Mouse (Mus musculus): ENCODE measurements around the gene Paics. TPM values are rescaled to one million over a fixed set of nuclear protein-coding genes. Genes with fewer than 3 reads are reported as not detected.
"Not testable (repeated sequence)": the region's sequence is repeated elsewhere in the genome, so short reads cannot be mapped to it uniquely, and the experiment has no call there.

The Paics gene
- polyA plus RNA-seq, 1 experiment from 2014 or later, result 276 TPM

- Histone ChIP-seq H3K4me2 (ENCODE audit: low read length) (no peak overlapping the region), H3K36me3 (ENCODE audit: control insufficient read depth, insufficient read depth, low read length) (peaks cover 67% of the 10 kb centered on the region), H3K9ac (ENCODE audit: low read length) (no peak overlapping the region), H3K4me1 (ENCODE audit: control insufficient read depth, insufficient read depth, low read length) (no peaks in the 10 kb centered on the region), H3K4me3 (ENCODE audit: low read depth, low read length) (no peak overlapping the region), H3K27me3 (replicated peaks; ENCODE audit: control insufficient read depth, insufficient read depth, low read length) (no peaks in the 10 kb centered on the region), H3K9me3 (replicated peaks; ENCODE audit: control insufficient read depth, low read length) (no peaks in the 10 kb centered on the region), H3K27ac (ENCODE audit: low read depth, low read length) (no peak overlapping the region)
- no peak for DNase-seq (ENCODE audit: low spot score)
- ATAC-seq, result no peak
- 92% methylated on average over 1 of the region's 1 CpGs for WGBS
Measured at GRCm38 (mm10) chr5:76957954-76958353, 6.8 kb downstream of the Paics start.

- no peaks in the 10 kb centered on the region for H3K4me1 ChIP-seq (ENCODE audit: control insufficient read depth, insufficient read depth, low read length)
- H3K9me3 ChIP-seq (replicated peaks; ENCODE audit: control insufficient read depth, low read length), result no peaks in the 10 kb centered on the region
- no peak overlapping the region for H3K27ac ChIP-seq (ENCODE audit: low read depth, low read length)
- H3K9ac ChIP-seq (ENCODE audit: low read length), result no peak overlapping the region
- no peak overlapping the region for H3K4me3 ChIP-seq (ENCODE audit: low read depth, low read length)
- ATAC-seq (no peak), DNase-seq (ENCODE audit: low spot score) (no peak)
- H3K4me2 ChIP-seq (ENCODE audit: low read length), result no peak overlapping the region
- no peaks in the 10 kb centered on the region for H3K27me3 ChIP-seq (replicated peaks; ENCODE audit: control insufficient read depth, insufficient read depth, low read length)
- 82% methylated on average over 5 of the region's 5 CpGs for WGBS
- peaks cover 79% of the 10 kb centered on the region for H3K36me3 ChIP-seq (ENCODE audit: control insufficient read depth, insufficient read depth, low read length)
Measured at GRCm38 (mm10) chr5:76959587-76959986, 8.5 kb downstream of the Paics start.

GRCm38 (mm10) chr5:76962545-76962944 is 11.4 kb downstream of the Paics start:
- Histone ChIP-seq H3K4me1 (ENCODE audit: control insufficient read depth, insufficient read depth, low read length) (no peaks in the 10 kb centered on the region), H3K9ac (ENCODE audit: low read length) (no peak overlapping the region), H3K4me2 (ENCODE audit: low read length) (no peak overlapping the region), H3K36me3 (ENCODE audit: control insufficient read depth, insufficient read depth, low read length) (peaks cover 87% of the 10 kb centered on the region), H3K27ac (ENCODE audit: low read depth, low read length) (no peak overlapping the region), H3K4me3 (ENCODE audit: low read depth, low read length) (no peak overlapping the region), H3K27me3 (replicated peaks; ENCODE audit: control insufficient read depth, insufficient read depth, low read length) (no peaks in the 10 kb centered on the region), H3K9me3 (replicated peaks; ENCODE audit: control insufficient read depth, low read length) (no peaks in the 10 kb centered on the region)
- ATAC-seq (no peak), DNase-seq (ENCODE audit: low spot score) (no peak)
- 88% methylated on average over 11 of the region's 11 CpGs for WGBS

GRCm38 (mm10) chr5:76964651-76965050 is 13.5 kb downstream of the Paics start:
- DNase-seq (ENCODE audit: low spot score) (no peak), ATAC-seq (no peak)
- H3K27me3 ChIP-seq (replicated peaks; ENCODE audit: control insufficient read depth, insufficient read depth, low read length), result no peaks in the 10 kb centered on the region
- H3K27ac ChIP-seq (ENCODE audit: low read depth, low read length), result no peak overlapping the region
- no peak overlapping the region for H3K4me2 ChIP-seq (ENCODE audit: low read length)
- peaks cover 88% of the 10 kb centered on the region for H3K36me3 ChIP-seq (ENCODE audit: control insufficient read depth, insufficient read depth, low read length)
- H3K4me3 ChIP-seq (ENCODE audit: low read depth, low read length), result no peak overlapping the region
- H3K9ac ChIP-seq (ENCODE audit: low read length), result no peak overlapping the region
- H3K4me1 ChIP-seq (ENCODE audit: control insufficient read depth, insufficient read depth, low read length), result no peaks in the 10 kb centered on the region
- H3K9me3 ChIP-seq (replicated peaks; ENCODE audit: control insufficient read depth, low read length), result no peaks in the 10 kb centered on the region
- 88% methylated on average over 3 of the region's 3 CpGs for WGBS

- Histone ChIP-seq H3K9ac (ENCODE audit: low read length) (no peak overlapping the region), H3K27ac (ENCODE audit: low read depth, low read length) (no peak overlapping the region), H3K4me2 (ENCODE audit: low read length) (no peak overlapping the region), H3K4me1 (ENCODE audit: control insufficient read depth, insufficient read depth, low read length) (peaks cover 6% of the 10 kb centered on the region), H3K27me3 (replicated peaks; ENCODE audit: control insufficient read depth, insufficient read depth, low read length) (no peaks in the 10 kb centered on the region), H3K36me3 (ENCODE audit: control insufficient read depth, insufficient read depth, low read length) (peaks cover 51% of the 10 kb centered on the region), H3K4me3 (ENCODE audit: low read depth, low read length) (no peak overlapping the region), H3K9me3 (replicated peaks; ENCODE audit: control insufficient read depth, low read length) (no peaks in the 10 kb centered on the region)
- ATAC-seq (no peak), DNase-seq (ENCODE audit: low spot score) (no peak)
- 71% methylated on average over 5 of the region's 5 CpGs for WGBS
Measured at GRCm38 (mm10) chr5:76969250-76969649, 18.1 kb downstream of the Paics start.

- not testable (repeated sequence) for H3K27me3 ChIP-seq (replicated peaks; ENCODE audit: control insufficient read depth, insufficient read depth, low read length); H3K9me3 ChIP-seq (replicated peaks; ENCODE audit: control insufficient read depth, low read length); ATAC-seq; H3K9ac ChIP-seq (ENCODE audit: low read length); H3K4me2 ChIP-seq (ENCODE audit: low read length); H3K4me3 ChIP-seq (ENCODE audit: low read depth, low read length); H3K27ac ChIP-seq (ENCODE audit: low read depth, low read length); DNase-seq (ENCODE audit: low spot score)
- Histone ChIP-seq H3K4me1 (ENCODE audit: control insufficient read depth, insufficient read depth, low read length) (peaks cover 13% of the 10 kb centered on the region), H3K36me3 (ENCODE audit: control insufficient read depth, insufficient read depth, low read length) (peaks cover 35% of the 10 kb centered on the region)
- WGBS, result 81% methylated on average over 1 of the region's 1 CpGs
Measured at GRCm38 (mm10) chr5:76971115-76971514, 20.0 kb downstream of the Paics start.

- H3K27ac ChIP-seq (ENCODE audit: low read depth, low read length), result no peak overlapping the region
- peak overlapping the region; percentile 83 for H3K9ac ChIP-seq (ENCODE audit: low read length)
- 74% methylated on average over 3 of the region's 3 CpGs for WGBS
- H3K9me3 ChIP-seq (replicated peaks; ENCODE audit: control insufficient read depth, low read length), result no peaks in the 10 kb centered on the region
- peaks cover 13% of the 10 kb centered on the region for H3K4me1 ChIP-seq (ENCODE audit: control insufficient read depth, insufficient read depth, low read length)
- no peaks in the 10 kb centered on the region for H3K27me3 ChIP-seq (replicated peaks; ENCODE audit: control insufficient read depth, insufficient read depth, low read length)
- H3K4me3 ChIP-seq (ENCODE audit: low read depth, low read length), result peak overlapping the region; percentile 90
- peaks cover 29% of the 10 kb centered on the region for H3K36me3 ChIP-seq (ENCODE audit: control insufficient read depth, insufficient read depth, low read length)
- DNase-seq (ENCODE audit: low spot score) (no peak), ATAC-seq (no peak)
- peak overlapping the region; percentile 94 for H3K4me2 ChIP-seq (ENCODE audit: low read length)
Measured at GRCm38 (mm10) chr5:76973488-76973887, 22.4 kb downstream of the Paics start.

- Histone ChIP-seq H3K27ac (ENCODE audit: low read depth, low read length) (no peak overlapping the region), H3K36me3 (ENCODE audit: control insufficient read depth, insufficient read depth, low read length) (peaks cover 28% of the 10 kb centered on the region), H3K4me2 (ENCODE audit: low read length) (peak overlapping the region; percentile 94), H3K27me3 (replicated peaks; ENCODE audit: control insufficient read depth, insufficient read depth, low read length) (no peaks in the 10 kb centered on the region), H3K4me1 (ENCODE audit: control insufficient read depth, insufficient read depth, low read length) (peaks cover 13% of the 10 kb centered on the region), H3K9me3 (replicated peaks; ENCODE audit: control insufficient read depth, low read length) (no peaks in the 10 kb centered on the region), H3K4me3 (ENCODE audit: low read depth, low read length) (peak overlapping the region; percentile 90), H3K9ac (ENCODE audit: low read length) (peak overlapping the region; percentile 83)
- 5% methylated on average over 17 of the region's 17 CpGs for WGBS
- ATAC-seq (peak; percentile 64; the same call in 1 of the 2 replicates), DNase-seq (ENCODE audit: low spot score) (no peak)
Measured at GRCm38 (mm10) chr5:76974207-76974553, 23.1 kb downstream of the Paics start.

GRCm38 (mm10) chr5:76974554-76975285 is 23.6 kb downstream of the Paics start, which contains the start of gene Srp72:
TSS of gene Srp72 (plus strand) at chr5:76974683.
- Histone ChIP-seq H3K27me3 (replicated peaks; ENCODE audit: control insufficient read depth, insufficient read depth, low read length) (no peaks in the 10 kb centered on the region), H3K4me1 (ENCODE audit: control insufficient read depth, insufficient read depth, low read length) (peaks cover 13% of the 10 kb centered on the region), H3K36me3 (ENCODE audit: control insufficient read depth, insufficient read depth, low read length) (peaks cover 28% of the 10 kb centered on the region; the same call in 1 of the 2 replicates), H3K9ac (ENCODE audit: low read length) (peak within 1 kb of the TSS; percentile 83), H3K27ac (ENCODE audit: low read depth, low read length) (peak within 1 kb of the TSS; percentile 75), H3K4me2 (ENCODE audit: low read length) (peak within 1 kb of the TSS; percentile 94), H3K9me3 (replicated peaks; ENCODE audit: control insufficient read depth, low read length) (no peaks in the 10 kb centered on the region), H3K4me3 (ENCODE audit: low read depth, low read length) (peak within 1 kb of the TSS; percentile 90)
- ATAC-seq (peak; percentile 94), DNase-seq (ENCODE audit: low spot score) (peak; percentile 92)
- WGBS, result 0% methylated on average over 52 of the region's 60 CpGs
